Mouse (Mus musculus): ENCODE measurements around the gene Dnaic2. TPM values are rescaled to one million over a fixed set of nuclear protein-coding genes. Genes with fewer than 3 reads are reported as not detected.

Gene Dnaic2
- polyA plus RNA-seq, 2 experiments, result 0.03 TPM; not detected in 1

DNA sequence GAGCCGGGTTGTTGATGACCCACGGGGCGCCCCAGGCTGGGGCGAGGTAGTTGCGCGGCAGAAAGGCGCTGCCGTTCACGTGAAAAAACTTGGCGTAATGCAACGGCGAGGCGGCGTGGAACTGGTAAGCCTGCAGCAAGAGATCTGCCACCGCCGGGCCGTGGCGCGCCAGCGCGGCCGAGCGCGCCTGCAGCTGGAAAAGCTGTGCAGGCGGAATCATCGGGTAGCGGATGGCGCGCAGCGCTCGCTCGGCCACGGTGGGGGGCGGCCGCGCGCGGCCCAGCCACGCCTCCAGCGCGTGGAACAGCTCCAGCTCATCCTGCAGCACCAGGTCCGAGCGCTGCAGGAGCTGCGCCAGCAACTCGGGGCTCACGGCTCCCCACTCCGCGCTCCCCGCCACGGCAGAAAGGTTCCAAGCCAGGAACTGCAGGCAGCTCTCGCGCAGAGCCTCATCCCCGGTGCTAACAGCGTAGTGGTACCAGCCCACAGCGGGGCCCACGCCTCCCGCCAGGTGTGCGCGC, 64.7 kb downstream of the Dnaic2 start:
- no peak overlapping the region for H3K9ac ChIP-seq (replicated peaks)
- DNase-seq (ENCODE audit: low read depth in 3 of 3, low spot score in 3 of 3), result no peak
- WGBS (ENCODE audit: insufficient replicate concordance), result 3% methylated on average over 59 of the region's 59 CpGs

DNA sequence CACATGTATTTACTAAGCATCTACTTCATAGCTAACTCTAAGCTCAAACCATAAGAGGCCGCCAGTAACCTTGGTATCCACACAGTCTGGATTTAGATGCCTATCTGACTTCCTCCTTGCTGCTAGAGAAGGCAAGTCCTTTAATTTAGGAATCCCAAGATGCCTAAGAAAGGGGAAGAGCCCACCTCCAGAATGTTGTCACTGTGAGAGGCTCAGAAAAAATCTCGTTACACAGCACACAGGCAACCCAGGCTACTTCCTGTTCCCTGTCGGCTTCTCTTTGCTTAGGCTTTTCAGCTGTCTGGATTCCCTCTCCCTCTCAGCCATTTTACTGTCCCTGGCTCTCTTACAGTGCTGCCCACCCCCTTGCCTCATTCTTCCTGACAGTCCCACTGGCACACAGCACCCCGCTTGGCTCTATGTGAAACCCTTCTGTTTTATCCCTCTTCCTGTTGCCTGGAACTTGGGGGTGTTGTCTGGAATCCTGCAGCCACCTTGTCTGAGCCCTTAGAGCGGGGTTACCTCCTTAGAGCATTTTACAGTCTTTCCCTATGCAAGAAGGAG, 65.8 kb downstream of the Dnaic2 start:
- no peak for DNase-seq (ENCODE audit: low read depth in 3 of 3, low spot score in 3 of 3)
- Histone ChIP-seq H3K27ac (no peak overlapping the region), H3K4me1 (replicated peaks; ENCODE audit: control insufficient read depth in 2 of 2, insufficient read depth in 2 of 2, low read length in 1 of 2) (no peaks in the 10 kb centered on the region), H3K27me3 (ENCODE audit: control insufficient read depth, insufficient read depth, low read length) (peaks cover 44% of the 10 kb centered on the region), H3K4me3 (ENCODE audit: insufficient read depth in 1 of 2, low read depth in 2 of 2, low read length in 2 of 2) (no peak overlapping the region), H3K9me3 (ENCODE audit: control insufficient read depth, low read length) (no peaks in the 10 kb centered on the region), H3K36me3 (replicated peaks; ENCODE audit: control insufficient read depth, insufficient read depth, low read depth) (no peaks in the 10 kb centered on the region), H3K9ac (replicated peaks) (no peak overlapping the region), H3K4me2 (ENCODE audit: low read depth) (no peak overlapping the region)
- WGBS (ENCODE audit: insufficient replicate concordance), result 20% methylated on average over 5 of the region's 5 CpGs
- ATAC-seq (ENCODE audit: insufficient read depth), result no peak
- TF ChIP-seq CTCF (IDR thresholded peaks at IDR 0.05; ENCODE audit: low read depth) (no peak), EP300 (IDR thresholded peaks at IDR 0.05; ENCODE audit: low read depth) (no peak)

More for the DNA sequence above, 64.7 kb downstream of the Dnaic2 start:
- H3K27ac ChIP-seq, result no peak overlapping the region
- peak overlapping the region; percentile 39 for H3K4me2 ChIP-seq (ENCODE audit: low read depth)
- H3K9me3 ChIP-seq (ENCODE audit: control insufficient read depth, low read length), result no peaks in the 10 kb centered on the region
- TF ChIP-seq CTCF (IDR thresholded peaks at IDR 0.05; ENCODE audit: low read depth) (no peak), EP300 (IDR thresholded peaks at IDR 0.05; ENCODE audit: low read depth) (no peak)
- no peak for ATAC-seq (ENCODE audit: insufficient read depth)
- H3K27me3 ChIP-seq (ENCODE audit: control insufficient read depth, insufficient read depth, low read length), result peaks cover 44% of the 10 kb centered on the region
- peak overlapping the region in 1 of 2 experiments; percentile 2; a peak in 1 of 4 replicates for H3K4me3 ChIP-seq (ENCODE audit: insufficient read depth in 1 of 2, low read depth in 2 of 2, low read length in 2 of 2)
- H3K4me1 ChIP-seq (replicated peaks; ENCODE audit: control insufficient read depth in 2 of 2, insufficient read depth in 2 of 2, low read length in 1 of 2), result no peaks in the 10 kb centered on the region
- no peaks in the 10 kb centered on the region for H3K36me3 ChIP-seq (replicated peaks; ENCODE audit: control insufficient read depth, insufficient read depth, low read depth)

DNA sequence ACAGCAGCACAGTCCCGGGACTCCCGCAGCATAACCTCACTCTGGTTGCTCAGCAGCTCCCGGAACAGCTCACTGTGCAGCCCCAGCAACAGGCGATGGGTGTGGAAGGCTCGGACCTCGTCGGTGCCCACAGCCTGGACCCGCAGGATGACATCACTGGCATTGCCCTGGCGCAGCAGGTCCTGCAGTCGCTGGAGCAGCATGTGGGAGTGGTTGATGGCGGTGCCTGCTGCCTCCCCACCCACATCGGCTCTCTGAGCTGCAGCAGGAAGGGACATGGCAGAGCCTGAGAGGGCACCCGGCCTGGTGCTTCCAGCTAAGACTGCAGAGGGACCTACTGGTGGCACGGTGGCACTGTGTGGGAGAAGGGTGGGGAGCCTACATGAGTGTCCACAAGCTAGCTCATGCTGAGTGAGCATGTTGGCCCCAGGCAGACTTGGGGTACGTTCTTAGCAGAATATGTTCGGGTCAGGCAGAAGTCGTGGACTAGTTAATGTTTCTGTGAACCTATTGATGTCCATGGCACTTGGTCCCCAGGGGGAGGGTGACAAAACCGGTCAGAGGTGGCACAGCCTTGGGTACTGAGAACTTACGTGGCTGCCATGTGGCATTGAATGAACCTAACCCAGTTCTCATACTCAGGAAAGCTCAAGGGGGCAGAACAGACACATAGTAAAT, 66.8 kb downstream of the Dnaic2 start:
- DNase-seq (ENCODE audit: low read depth in 3 of 3, low spot score in 3 of 3) (no peak), ATAC-seq (ENCODE audit: insufficient read depth) (no peak)
- peaks cover 44% of the 10 kb centered on the region for H3K27me3 ChIP-seq (ENCODE audit: control insufficient read depth, insufficient read depth, low read length)
- no peak overlapping the region for H3K4me2 ChIP-seq (ENCODE audit: low read depth)
- no peaks in the 10 kb centered on the region for H3K9me3 ChIP-seq (ENCODE audit: control insufficient read depth, low read length)
- H3K9ac ChIP-seq (replicated peaks), result no peak overlapping the region
- H3K4me1 ChIP-seq (replicated peaks; ENCODE audit: control insufficient read depth in 2 of 2, insufficient read depth in 2 of 2, low read length in 1 of 2), result no peaks in the 10 kb centered on the region
- no peak overlapping the region for H3K27ac ChIP-seq
- WGBS (ENCODE audit: insufficient replicate concordance), result 56% methylated on average over 19 of the region's 19 CpGs
- H3K4me3 ChIP-seq (ENCODE audit: insufficient read depth in 1 of 2, low read depth in 2 of 2, low read length in 2 of 2), result no peak overlapping the region
- no peaks in the 10 kb centered on the region for H3K36me3 ChIP-seq (replicated peaks; ENCODE audit: control insufficient read depth, insufficient read depth, low read depth)
- no peak for TF ChIP-seq CTCF (IDR thresholded peaks at IDR 0.05; ENCODE audit: low read depth)
- TF ChIP-seq EP300 (IDR thresholded peaks at IDR 0.05; ENCODE audit: low read depth), result no peak

DNA sequence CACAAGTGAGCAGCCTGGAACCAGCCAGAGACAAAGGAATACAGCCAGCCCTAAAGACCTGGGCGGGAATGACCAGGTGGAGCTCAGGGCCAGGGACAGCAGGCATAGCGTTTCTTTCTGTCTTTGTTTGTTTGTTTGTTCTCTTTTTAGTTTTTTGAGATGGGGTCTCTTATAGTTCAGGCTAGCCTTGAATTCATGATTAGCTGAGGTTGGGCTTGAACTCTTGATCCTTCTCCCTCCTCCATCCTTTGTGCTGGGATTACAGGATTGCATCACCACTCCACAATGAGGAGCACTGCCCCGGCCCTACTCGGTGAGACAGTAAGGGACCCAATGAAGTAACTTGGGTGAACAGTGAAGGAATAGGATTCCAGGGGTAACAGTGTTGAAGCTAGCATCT, 67.5 kb downstream of the Dnaic2 start:
- Histone ChIP-seq H3K4me1 (replicated peaks; ENCODE audit: control insufficient read depth in 2 of 2, insufficient read depth in 2 of 2, low read length in 1 of 2) (no peaks in the 10 kb centered on the region), H3K27ac (no peak overlapping the region), H3K36me3 (replicated peaks; ENCODE audit: control insufficient read depth, insufficient read depth, low read depth) (no peaks in the 10 kb centered on the region), H3K9me3 (ENCODE audit: control insufficient read depth, low read length) (no peaks in the 10 kb centered on the region), H3K27me3 (ENCODE audit: control insufficient read depth, insufficient read depth, low read length) (peaks cover 39% of the 10 kb centered on the region), H3K4me2 (ENCODE audit: low read depth) (no peak overlapping the region), H3K4me3 (ENCODE audit: insufficient read depth in 1 of 2, low read depth in 2 of 2, low read length in 2 of 2) (no peak overlapping the region), H3K9ac (replicated peaks) (no peak overlapping the region)
- DNase-seq (ENCODE audit: low read depth in 3 of 3, low spot score in 3 of 3), result no peak
- WGBS (ENCODE audit: insufficient replicate concordance), result 52% methylated on average over 4 of the region's 4 CpGs
- TF ChIP-seq CTCF (IDR thresholded peaks at IDR 0.05; ENCODE audit: low read depth) (no peak), EP300 (IDR thresholded peaks at IDR 0.05; ENCODE audit: low read depth) (no peak)
- ATAC-seq (ENCODE audit: insufficient read depth), result no peak

DNA sequence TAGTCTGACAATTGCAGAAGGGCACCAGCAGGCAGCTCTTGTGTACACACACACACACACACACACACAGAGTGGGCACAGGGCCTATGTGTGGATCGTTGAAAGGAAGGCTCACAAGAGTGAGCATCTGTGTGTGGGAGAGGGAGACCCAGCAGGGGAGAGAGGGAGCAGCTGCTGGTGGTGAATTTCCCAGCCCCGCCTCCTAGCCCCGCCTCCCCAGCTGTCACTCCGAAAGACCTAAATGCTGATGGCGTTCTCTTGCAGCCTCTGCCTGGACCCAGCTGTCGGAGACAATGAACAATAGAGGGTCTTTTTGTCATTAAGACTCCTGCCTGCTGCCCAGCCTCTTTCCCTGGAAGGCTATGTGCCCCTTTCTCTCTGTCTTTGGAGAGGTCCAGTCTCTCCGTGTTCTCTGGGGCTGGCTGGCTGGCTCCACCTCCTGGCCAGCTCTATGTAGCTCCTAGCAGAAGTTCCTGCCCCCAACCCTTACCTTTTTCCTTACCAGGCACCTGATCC, 68.1 kb downstream of the Dnaic2 start:
- 0% methylated on average over 7 of the region's 7 CpGs for WGBS (ENCODE audit: insufficient replicate concordance)
- H3K4me2 ChIP-seq (ENCODE audit: low read depth), result peak overlapping the region; percentile 54
- no peak overlapping the region for H3K27ac ChIP-seq
- TF ChIP-seq CTCF (IDR thresholded peaks at IDR 0.05; ENCODE audit: low read depth), result peak; percentile 30
- TF ChIP-seq EP300 (IDR thresholded peaks at IDR 0.05; ENCODE audit: low read depth), result no peak
- no peaks in the 10 kb centered on the region for H3K9me3 ChIP-seq (ENCODE audit: control insufficient read depth, low read length)
- H3K4me3 ChIP-seq (ENCODE audit: insufficient read depth in 1 of 2, low read depth in 2 of 2, low read length in 2 of 2), result peak overlapping the region in 1 of 2 experiments; percentile 30; a peak in 3 of 4 replicates
- no peaks in the 10 kb centered on the region for H3K36me3 ChIP-seq (replicated peaks; ENCODE audit: control insufficient read depth, insufficient read depth, low read depth)
- no peak overlapping the region for H3K9ac ChIP-seq (replicated peaks)
- peaks cover 33% of the 10 kb centered on the region for H3K27me3 ChIP-seq (ENCODE audit: control insufficient read depth, insufficient read depth, low read length)
- H3K4me1 ChIP-seq (replicated peaks; ENCODE audit: control insufficient read depth in 2 of 2, insufficient read depth in 2 of 2, low read length in 1 of 2), result no peaks in the 10 kb centered on the region
- DNase-seq (ENCODE audit: low read depth in 3 of 3, low spot score in 3 of 3) (no peak), ATAC-seq (ENCODE audit: insufficient read depth) (no peak)

Measured in liver, embryonic 14.5 days (tissue).